ENCODE assay signal across 8 mouse cellular contexts in genomic region chr5:31192045-31192938, GRCm38 (mm10). TPM values are rescaled to one million over a fixed set of nuclear protein-coding genes. Genes with fewer than 3 reads are reported as not detected.
DNase-seq lines count a peak whose midpoint lies in the region; ATAC-seq and TF ChIP-seq lines count a peak whose summit lies in the region.

No protein-coding gene starts in this region.

- intact Hi-C loops in left cerebral cortex, postnatal 4 days (cut with DNase I): no loop called here

- peak; percentile 71; the same call in 1 of the 2 replicates for ATAC-seq in intestine, embryonic 14.5 days (replicated peaks; ENCODE audit: low FRiP score, low TSS enrichment, low read depth)

- H3K27me3 ChIP-seq in cerebellum, adult 2 months (ENCODE audit: control insufficient read depth, insufficient read depth, low read length): no peaks in the 10 kb centered on the region
- no peaks in the 10 kb centered on the region for H3K27me3 ChIP-seq in intestine, embryonic 14.5 days (replicated peaks; ENCODE audit: control insufficient read depth, insufficient read depth, low read length)

- H3K9ac ChIP-seq in intestine, embryonic 14.5 days (ENCODE audit: low read length): peak overlapping the region; percentile 93

- no peak for TF ChIP-seq POLR2A in cerebellum, adult 2 months (IDR thresholded peaks at IDR 0.05; ENCODE audit: borderline replicate concordance, insufficient read depth, low read length)

- no peak for TF ChIP-seq CTCF in cerebellum, adult 2 months (IDR thresholded peaks at IDR 0.05; ENCODE audit: borderline replicate concordance, insufficient read depth, low read depth, low read length)

- peaks cover 66% of the 10 kb centered on the region for H3K36me3 ChIP-seq in intestine, embryonic 14.5 days (ENCODE audit: control insufficient read depth, insufficient read depth, low read length)

- no peak for DNase-seq in cerebellum, adult 2 months
- no peak for DNase-seq in cerebellum, adult 9-11 months
- peak; percentile 81 for DNase-seq in urinary bladder, postnatal 14 days (ENCODE audit: low spot score)
- DNase-seq in urinary bladder, postnatal 25 days (ENCODE audit: low spot score): no peak
- peak; percentile 47 for DNase-seq in intestine, embryonic 14.5 days (ENCODE audit: low spot score)
- peak; percentile 70 for DNase-seq in mesoderm, embryonic 11.5 days (ENCODE audit: low read depth, low spot score)
- DNase-seq in left cerebral cortex, postnatal 4 days: no peak
- DNase-seq in urinary bladder, adult 18-20 months (ENCODE audit: low spot score in 2 of 2): no peak

- 11% methylated on average over 42 of the region's 42 CpGs for WGBS in cerebellum, adult 2 months
- WGBS in intestine, embryonic 14.5 days: 15% methylated on average over 39 of the region's 42 CpGs

- H3K4me3 ChIP-seq in cerebellum, adult 2 months (replicated peaks; ENCODE audit: insufficient read depth, low read depth, low read length): peak overlapping the region; percentile 90
- peak overlapping the region; percentile 80 for H3K4me3 ChIP-seq in intestine, embryonic 14.5 days (ENCODE audit: low read depth, low read length)

- no peaks in the 10 kb centered on the region for H3K9me3 ChIP-seq in intestine, embryonic 14.5 days (ENCODE audit: control insufficient read depth, low read length)

- peak overlapping the region; percentile 74 for H3K27ac ChIP-seq in cerebellum, adult 2 months (ENCODE audit: insufficient read depth, low read length)
- H3K27ac ChIP-seq in intestine, embryonic 14.5 days (ENCODE audit: low read depth): peak overlapping the region; percentile 62

- peak overlapping the region; percentile 68 for H3K4me2 ChIP-seq in intestine, embryonic 14.5 days (ENCODE audit: low read length)

- H3K4me1 ChIP-seq in cerebellum, adult 2 months (ENCODE audit: control insufficient read depth, insufficient read depth, low read length): peaks cover 4% of the 10 kb centered on the region; the same call in 1 of the 2 replicates
- H3K4me1 ChIP-seq in intestine, embryonic 14.5 days (replicated peaks; ENCODE audit: control insufficient read depth, insufficient read depth, low read length): peaks cover 15% of the 10 kb centered on the region

RNA-seq across cellular contexts. Expression of gene Snx17, which starts 0.7 kb away (rescaled TPM):
- polyA plus RNA-seq in cerebellum, adult 2 months (2012; rRNA removed): 124 and 125 TPM in 2 replicates
- 127 and 134 TPM in 2 replicates for polyA plus RNA-seq in intestine, embryonic 14.5 days (2014; fragmentation: Nextera tagmentation; extraction: Ambion mirVana)
- 10 to 100 TPM; 66.7 to 72.1 TPM for total RNA-seq in left cerebral cortex, postnatal 4 days (2021)

RNA-seq across cellular contexts. Expression of gene Eif2b4, which starts 0.9 kb away (rescaled TPM):
- polyA plus RNA-seq in cerebellum, adult 2 months (2012; rRNA removed): 87.1 and 93.7 TPM in 2 replicates
- polyA plus RNA-seq in intestine, embryonic 14.5 days (2014; fragmentation: Nextera tagmentation; extraction: Ambion mirVana): 63.6 and 65.0 TPM in 2 replicates
- total RNA-seq in left cerebral cortex, postnatal 4 days (2021): 10 to 100 TPM; 45.8 to 48.3 TPM

RNA-seq across cellular contexts. Expression of gene Zfp513, which starts 9.8 kb away (rescaled TPM):
- polyA plus RNA-seq in cerebellum, adult 2 months (2012; rRNA removed): 44.5 and 45.4 TPM in 2 replicates
- polyA plus RNA-seq in intestine, embryonic 14.5 days (2014; fragmentation: Nextera tagmentation; extraction: Ambion mirVana): 5.1 and 5.2 TPM in 2 replicates
- 10 to 100 TPM; 27.6 to 30.1 TPM for total RNA-seq in left cerebral cortex, postnatal 4 days (2021)

RNA-seq across cellular contexts. Expression of gene Gtf3c2, which starts 12.3 kb away (rescaled TPM):
- 94.6 and 100 TPM in 2 replicates for polyA plus RNA-seq in cerebellum, adult 2 months (2012; rRNA removed)
- polyA plus RNA-seq in intestine, embryonic 14.5 days (2014; fragmentation: Nextera tagmentation; extraction: Ambion mirVana): 70.3 and 74.9 TPM in 2 replicates
- total RNA-seq in left cerebral cortex, postnatal 4 days (2021): 10 to 100 TPM; 68.9 to 74.0 TPM

RNA-seq across cellular contexts. Expression of gene Gm29609, which starts 12.6 kb away (rescaled TPM):
- polyA plus RNA-seq in cerebellum, adult 2 months (2012; rRNA removed): 3.9 and 4.1 TPM in 2 replicates
- polyA plus RNA-seq in intestine, embryonic 14.5 days (2014; fragmentation: Nextera tagmentation; extraction: Ambion mirVana): 1.3 TPM in 2 replicates
- 1 to 10 TPM; 2.7 to 4.4 TPM for total RNA-seq in left cerebral cortex, postnatal 4 days (2021)

Comparison
In these comparisons a context has a peak if more than half of its experiments do, and no peak if none do; other contexts are left out.
1. DNase-seq: peak in urinary bladder, postnatal 14 days (single experiment), intestine, embryonic 14.5 days (single experiment) and mesoderm, embryonic 11.5 days (single experiment); none in cerebellum, adult 2 months (0 of 2), cerebellum, adult 9-11 months (single experiment), urinary bladder, postnatal 25 days (single experiment), left cerebral cortex, postnatal 4 days (single experiment) and urinary bladder, adult 18-20 months (0 of 2).